Mouse (Mus musculus): Measurements from ENCODE around the gene Csf3r.

Gene Csf3r

DNA sequence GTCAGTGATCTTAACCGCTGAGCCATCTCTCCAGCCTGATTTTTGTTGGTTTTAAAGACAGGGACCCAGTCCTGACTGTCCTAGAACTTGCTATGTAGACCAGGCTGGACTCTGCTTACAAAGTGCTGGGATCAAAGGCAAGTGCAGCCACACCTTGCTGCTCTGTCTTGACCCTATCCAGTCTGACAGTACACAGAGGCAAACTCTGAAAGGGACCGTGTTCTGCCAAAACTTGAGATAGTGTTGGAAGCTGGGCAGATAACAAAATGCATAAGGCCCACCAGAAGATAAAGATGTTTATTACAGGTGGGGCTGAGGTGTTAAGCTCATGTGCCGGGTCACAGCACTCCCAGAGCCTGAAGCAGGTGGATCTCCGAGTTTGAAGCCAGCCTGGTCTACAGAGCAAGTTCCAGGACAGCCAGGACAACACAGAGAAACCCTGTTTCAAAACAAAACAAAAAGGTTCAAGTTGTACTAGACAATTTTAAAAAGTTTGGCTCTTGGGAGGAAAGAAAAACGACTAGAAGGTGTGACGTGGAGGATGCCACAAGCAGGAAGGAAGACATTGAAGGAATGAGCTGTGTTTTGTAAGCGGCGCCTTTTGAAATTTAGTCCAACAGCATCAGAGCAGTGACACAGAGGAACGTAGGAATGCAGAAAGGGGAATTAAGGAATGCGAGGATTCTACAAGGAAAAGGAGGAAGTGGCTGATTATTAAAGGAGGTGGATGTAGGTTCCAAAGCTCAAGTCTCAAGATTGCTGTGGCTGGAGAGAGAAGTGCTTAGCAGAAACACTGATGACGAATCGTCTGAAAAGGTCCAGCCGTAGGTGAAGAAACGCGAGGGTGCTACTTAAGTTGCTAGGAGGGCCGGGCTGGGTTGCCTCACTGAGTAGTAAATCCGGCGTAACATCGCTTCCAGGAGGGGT is 33.1 kb downstream of the Csf3r start:
- DNase-seq (ENCODE audit: low spot score in 2 of 2): no peak

DNA sequence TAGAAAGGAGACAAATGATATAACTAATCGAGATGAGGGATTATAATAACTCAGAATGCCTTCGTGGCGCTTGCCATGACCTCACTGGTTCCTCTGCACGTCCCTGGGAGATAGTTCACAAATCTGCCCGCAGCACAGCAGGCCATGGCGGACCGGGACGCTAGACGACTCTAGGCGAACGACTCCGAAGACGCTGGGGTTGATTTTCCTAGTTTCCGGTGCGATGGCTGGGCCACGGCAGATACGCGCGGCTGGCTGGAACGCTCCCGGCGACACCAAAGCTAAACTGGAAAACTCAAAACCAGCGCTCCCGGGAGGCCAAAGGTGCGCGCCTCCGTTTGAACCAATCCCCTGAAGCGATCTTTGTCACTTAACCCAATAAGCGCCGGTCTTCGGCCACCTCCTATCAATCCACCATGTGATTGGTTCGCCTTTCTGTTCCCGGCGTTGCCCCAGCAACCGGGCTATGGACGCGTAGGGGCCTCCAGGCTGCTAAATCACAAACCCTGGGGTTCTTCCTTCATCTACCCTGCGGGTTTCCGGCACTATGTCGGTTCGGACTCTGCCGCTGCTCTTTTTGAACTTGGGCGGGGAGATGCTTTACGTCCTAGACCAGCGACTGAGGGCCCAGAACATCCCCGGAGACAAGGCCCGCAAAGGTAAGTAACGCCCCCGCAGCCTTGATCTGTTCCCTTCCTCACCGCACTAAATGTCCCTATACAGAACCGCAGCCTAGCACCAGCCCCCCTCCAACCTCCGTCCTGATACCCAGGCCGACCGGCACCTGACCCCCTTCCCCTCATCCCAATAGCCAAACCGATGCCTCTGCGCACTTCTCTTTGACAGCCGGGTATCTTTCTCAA is 34.0 kb downstream of the Csf3r start, which contains the start of gene Oscp1:
Gene Oscp1 (plus strand): TSS at position 432 of the 863 bp plus-strand sequence.
- DNase-seq (ENCODE audit: low spot score in 2 of 2): peak; percentile 80 to 83

DNA sequence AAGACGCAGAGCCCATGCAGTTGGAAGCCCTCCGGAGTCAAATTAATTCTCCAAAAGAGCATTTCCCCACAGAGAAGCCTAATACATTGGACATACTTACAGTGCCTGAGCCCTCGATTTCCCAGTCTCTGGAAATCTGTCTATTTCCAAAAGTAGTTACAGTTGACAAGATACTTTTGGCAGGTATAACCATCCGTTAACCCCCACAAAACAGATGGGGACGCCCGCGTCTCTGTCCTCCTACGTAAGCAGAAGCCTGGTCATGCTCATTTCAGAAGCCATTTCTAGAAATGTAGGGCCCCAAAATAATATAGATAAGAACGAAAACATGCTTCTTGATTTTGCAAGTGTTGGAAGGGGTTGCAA is 34.6 kb downstream of the Csf3r start:
- no peak for DNase-seq (ENCODE audit: low spot score in 2 of 2)

DNA sequence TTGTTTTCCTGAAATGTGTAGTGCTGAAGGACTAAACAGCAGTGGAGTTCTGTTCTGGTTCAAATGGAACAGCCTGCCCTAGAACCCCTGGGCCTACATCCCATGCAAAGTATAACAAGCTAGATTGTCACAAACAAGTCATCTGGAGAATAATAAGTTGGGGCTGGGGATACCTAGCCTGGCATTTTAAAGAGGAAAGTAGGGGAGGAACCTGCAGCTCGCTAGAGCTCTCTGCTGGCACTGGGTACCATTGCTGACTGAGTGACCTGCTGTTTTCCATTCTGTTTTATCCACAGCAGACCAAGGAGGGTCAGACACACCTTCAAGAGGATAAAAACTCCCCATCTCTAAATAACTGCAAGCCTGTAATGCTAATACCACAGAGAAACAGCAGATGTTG is 38.5 kb downstream of the Csf3r start:
- DNase-seq (ENCODE audit: low spot score in 2 of 2): no peak

DNA sequence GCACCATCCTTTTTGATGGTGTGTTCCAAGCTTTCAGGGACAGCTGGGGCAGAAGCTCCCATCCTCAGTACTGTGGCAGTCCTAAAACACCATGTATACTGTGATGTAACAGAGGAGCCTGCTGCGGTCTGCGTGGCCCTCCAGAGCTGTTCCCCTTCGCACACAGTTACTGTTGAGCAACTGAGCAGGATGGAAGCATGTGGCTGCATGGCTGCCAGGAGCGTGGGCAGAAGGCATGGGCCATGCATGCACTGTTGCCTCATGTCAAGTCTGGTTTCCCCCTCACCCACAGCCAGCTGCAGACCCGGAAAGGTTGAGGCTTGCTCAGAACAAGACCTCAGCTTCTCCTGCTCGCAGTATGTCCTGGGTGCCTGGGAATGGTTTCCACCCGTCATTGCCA is 40.9 kb downstream of the Csf3r start:
- DNase-seq (ENCODE audit: low spot score in 2 of 2): no peak

DNA sequence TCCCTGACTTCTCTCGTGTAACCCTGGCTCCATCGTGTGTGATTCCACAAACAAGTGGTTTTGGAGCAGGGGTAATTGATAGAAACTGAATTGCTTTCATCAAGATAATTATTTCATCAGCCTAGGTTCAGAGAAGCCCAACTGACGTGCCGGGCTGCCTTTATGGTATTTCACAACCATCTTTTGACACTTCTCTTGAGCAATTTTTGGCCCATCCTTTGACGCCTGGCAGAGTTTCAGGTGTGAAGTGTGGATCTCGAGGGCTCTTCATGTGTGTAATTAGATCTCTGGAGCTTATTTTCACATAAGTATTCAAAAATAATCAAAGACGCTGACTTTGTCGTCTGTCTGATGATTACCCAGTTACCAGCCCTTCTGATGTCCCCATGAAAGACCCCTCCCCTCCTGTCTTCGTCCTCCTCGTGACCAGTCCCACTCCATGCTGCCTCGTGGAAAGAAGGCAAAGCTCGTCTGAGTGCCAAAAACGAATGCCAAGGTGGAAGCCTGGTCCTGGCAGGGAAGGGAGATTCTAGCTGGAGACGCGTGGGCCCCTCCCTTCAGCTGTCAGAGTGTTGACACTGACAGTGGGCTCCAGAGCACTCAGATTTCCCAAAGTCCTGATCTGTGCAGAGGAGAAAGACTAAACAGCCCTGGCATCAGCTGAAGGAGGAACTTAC is 43.2 kb downstream of the Csf3r start:
- no peak for DNase-seq (ENCODE audit: low spot score in 2 of 2)

DNA sequence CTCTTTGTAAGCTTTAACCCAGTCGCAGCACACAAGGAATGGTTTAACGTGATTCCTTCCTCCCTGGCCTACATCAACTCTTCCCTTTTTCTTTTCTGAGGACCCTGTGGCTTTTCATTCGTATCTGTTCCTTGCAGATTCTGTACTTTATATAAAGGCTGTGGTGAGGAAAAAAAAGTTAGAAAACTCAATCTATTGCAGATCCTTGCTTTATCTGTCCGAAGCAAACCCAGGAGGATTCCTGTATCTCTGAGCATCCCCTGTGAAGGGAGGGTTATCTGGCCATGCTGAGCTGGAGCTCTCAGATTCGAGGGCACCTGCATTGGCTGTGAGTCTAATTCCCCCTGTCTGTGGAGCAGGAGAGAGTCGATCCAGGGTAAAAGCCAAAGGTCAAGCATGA is 44.5 kb downstream of the Csf3r start:
- DNase-seq (ENCODE audit: low spot score in 2 of 2): no peak

DNA sequence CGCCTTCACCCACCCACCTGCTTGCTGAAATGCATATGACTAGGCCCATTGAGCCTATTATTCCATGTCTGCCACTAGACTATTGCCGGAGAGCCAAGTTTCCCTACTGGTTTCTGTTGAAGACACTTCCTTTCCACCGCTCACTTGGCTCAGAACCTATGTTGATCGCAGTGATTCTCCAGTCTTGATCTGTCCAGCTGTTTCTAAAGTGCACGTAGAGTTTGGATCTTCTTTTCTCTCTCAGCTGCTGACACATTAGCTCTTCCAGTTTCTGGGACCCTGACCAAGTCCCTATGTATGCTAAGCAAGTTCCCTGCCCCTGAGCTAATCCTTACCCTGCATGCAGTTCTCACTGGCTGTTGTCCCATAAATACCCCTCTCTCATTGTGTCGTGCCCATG is 53.5 kb downstream of the Csf3r start:
- DNase-seq (ENCODE audit: low spot score in 2 of 2): no peak

DNA sequence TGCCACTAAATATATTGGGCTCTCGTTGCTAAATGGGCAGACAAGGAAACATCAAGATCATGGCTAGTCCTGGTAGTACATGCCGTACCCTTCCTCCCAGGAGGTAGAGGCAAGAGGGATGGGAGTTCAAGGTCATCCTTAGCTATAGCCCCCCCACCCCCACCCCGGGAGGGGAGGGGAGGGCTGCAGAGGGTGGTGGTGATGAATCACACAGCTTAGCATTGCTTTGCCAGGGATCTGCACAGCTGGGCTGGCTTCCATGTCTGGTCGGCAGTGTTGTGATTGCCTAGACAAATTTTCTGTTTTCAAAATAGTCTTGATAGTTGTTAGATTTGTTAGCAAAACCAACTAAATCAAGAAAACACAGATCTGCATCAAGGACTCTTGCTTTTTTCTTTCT is 54.9 kb downstream of the Csf3r start:
- DNase-seq (ENCODE audit: low spot score in 2 of 2): no peak

DNA sequence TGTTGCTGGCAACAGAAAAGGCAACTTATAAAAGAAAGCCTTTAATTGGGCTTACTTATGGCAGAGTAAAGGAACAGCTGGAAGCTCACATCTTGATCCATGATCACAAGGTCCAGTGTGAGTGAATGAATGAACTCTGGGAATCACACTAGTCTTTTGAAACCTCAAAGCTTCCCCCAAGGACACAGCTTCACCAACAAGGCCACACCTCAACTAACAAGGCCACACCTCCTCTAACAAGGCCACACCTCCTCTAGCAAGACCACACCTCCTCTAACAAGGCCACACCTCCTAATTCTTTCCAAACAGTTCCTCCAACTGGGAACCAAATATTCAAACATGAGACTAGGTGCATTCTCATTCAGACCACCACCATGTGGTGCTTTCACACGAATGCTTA is 57.3 kb downstream of the Csf3r start:
- DNase-seq (ENCODE audit: low spot score in 2 of 2): no peak

DNA sequence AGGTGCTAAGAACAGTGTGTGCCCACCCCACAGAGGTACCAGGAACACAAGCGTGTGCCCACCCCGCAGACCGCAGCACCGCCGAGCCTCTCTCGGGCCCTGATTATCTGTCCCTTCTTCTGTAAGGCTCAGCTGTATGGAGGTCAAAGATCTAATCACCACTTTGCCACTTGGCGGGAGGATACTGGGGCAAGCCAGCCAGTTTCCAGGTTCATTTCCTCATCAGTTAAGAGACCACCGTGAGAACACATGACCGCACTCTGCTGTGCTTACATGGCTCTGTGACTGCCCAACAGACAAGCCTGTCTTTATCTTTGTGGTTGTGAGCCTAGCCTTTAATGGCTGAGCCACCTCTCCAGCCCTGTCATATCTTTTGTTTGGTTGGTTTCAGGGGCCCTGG is 58.7 kb downstream of the Csf3r start:
- no peak for DNase-seq (ENCODE audit: low spot score in 2 of 2)

DNA sequence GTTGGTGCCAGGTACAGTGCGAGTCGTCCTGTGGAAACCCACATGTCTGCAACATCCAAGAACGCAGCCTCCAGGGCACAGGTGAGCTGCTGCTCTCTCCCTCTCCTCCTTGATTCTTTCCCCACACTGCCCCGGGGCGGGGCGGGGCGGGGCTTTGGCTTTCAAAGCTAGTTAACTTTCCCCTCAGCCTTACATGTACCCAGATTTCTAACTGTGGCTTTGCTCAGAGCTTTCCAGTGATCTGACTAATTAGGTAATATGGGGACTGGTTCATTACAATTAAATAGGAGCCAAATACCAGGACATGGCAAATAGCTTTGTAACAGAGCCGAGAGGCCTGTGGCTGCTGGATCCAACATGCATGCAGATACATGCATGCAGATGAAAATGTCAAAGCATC is 60.0 kb downstream of the Csf3r start:
- DNase-seq (ENCODE audit: low spot score in 2 of 2): no peak

DNA sequence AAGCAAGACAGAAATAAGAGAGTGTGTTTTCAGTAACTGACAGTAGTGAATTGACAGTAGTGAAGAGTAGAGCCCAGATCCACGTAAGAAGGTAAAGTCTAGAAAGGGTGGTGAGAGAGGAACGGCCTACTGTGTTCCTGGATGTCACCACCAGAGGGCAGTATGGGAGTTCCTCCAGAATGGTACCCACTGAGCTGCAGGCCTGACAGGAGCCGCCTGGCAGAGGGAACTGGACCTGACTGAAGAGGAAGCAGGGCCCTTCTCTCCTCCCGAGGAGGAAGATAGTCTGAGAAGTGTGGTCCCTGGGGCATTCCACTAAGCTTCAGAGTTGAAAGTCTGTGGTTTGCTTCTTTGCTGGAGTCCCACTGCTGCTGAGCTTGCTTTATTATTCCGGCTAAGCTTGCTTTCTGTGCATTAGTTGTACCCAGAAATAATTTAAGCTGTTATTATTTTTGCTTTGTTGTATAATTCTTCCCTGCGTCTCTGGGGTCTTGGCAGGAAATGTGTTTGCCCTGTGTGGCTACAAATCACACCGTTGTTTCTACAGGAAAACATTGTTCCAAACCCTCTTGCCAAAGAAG is 61.7 kb downstream of the Csf3r start:
- DNase-seq (ENCODE audit: low spot score in 2 of 2): peak; percentile 59 to 69

DNA sequence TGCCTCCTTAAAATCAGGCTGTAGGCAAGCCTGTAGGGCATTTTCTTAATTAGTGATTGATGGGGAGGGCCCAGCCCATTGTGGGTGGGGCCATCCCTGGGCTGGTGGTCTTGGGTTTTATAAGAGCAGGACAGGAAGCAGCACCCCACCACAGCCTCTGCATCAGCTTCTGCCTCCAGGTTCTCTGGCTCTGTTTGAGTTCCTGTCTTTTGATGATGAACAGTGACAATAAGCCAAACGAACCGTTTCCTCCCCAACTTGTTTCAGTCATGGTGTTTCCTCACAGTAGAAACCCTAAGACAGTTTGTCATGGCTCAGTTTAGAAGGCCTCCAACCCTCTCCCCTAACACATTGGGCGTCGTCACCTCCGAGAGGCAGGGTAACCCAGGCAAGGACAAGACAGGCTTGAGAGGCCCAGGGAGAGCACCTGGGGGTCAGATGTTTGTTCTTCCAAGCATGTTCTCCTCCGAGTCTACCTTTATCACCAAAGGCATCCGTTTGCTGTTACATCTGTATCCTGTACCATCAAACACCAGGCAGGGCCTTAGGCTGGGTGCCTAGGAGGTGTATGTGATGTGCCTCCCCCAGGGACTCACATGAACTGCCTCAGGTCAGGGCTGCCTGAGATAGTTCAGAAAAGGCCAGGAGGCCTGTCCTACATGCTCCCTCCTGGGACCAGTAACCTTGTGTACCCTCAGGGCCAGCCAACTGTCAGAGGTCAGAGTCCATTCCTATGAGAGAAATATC is 65.9 kb downstream of the Csf3r start:
- no peak for DNase-seq (ENCODE audit: low spot score in 2 of 2)

DNA sequence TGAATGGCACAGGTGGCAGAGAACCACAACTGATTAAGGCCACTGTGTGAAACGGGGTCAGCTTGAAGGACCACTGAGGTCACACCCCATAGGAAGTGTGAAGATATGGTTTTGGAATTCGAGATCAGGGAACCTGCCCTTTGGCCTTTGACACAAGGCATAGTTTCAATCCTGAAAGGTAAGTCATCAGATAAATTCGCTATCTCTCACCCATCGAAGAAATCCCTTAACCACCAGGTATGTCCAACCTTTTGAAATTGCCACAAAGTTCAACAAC is 66.4 kb downstream of the Csf3r start:
- no peak for DNase-seq (ENCODE audit: low spot score in 2 of 2)

DNA sequence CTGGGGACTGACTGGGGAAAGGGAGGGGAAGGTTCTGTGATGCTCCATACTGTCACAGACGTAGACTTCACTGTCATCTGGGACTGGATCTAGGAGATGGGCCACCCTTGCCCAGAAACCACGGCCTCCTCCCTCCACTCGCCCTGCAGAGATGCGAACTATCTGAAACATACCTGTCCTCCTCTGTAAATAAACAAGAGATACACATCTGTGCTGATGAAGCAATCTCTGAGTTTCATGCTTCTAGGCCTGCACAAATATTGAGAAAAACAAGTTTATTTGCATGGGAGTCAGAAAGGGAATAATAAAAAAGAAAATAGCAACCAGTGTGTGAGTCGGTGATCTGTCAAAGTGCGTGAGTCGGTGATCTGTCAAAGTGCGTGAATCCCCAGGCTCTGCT is 67.5 kb downstream of the Csf3r start:
- DNase-seq (ENCODE audit: low spot score in 2 of 2): no peak
